Mouse (Mus musculus) heart, postnatal 10 days (tissue): ENCODE results near the gene Pkmyt1. TPM values are rescaled to one million over a fixed set of nuclear protein-coding genes. Genes with fewer than 3 reads are reported as not detected.

Source experiments
- DNase-seq, 2 experiments: peaks; one replicate each; pipeline ENCODE4 v3.0.0; 2021
- intact Hi-C: fragments of 180-260 bp; cut with DNase I; formaldehyde crosslinking; loops from one replicate; pipeline ENCODE4 v1.15.1; 2025
- total RNA-seq, 2 experiments: library from RNA; stranded (reverse); gene quantifications; 2 replicates each; pipeline ENCODE4 v1.2.3; 2021

The Pkmyt1 gene
- 1 to 10 TPM; 7.7 to 9.3 TPM for total RNA-seq

DNA sequence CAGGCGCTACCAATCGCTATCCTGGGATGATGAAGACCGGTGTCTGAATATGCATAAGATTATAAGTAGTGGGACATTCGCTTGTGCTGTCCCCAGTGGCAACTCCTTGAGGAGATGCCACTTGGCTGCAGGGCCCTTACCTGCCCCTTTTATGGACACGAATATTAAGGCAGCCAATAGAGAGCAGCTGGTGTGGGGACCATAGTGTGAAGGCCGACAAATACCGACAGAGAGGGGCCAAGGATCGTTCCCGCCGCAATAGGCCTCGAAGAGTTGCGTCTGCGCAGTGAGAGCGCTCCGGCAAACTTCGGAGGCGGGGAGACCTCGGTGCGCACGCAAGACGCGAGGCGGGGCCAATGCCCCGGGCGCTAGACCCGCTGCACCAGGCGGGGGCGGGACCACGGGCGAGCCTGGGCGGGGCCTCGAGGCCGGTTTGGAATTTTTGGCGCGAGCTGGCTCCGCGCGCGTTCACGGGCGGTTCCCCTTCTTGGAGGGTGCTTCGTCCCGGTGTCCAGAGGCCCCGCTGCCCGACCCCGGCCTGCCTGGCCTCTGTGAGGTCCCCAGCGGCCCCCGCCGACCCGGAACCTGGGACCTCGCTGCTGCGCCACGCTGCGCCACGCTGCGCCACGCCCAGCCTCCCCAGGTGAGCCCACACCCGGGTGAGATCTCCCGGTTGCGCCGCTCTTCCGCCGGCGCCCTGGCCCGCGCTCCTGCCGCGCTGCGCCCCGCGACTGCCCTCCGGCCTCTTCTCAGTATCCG lies at the start of gene Pkmyt1:
Gene Pkmyt1 (plus strand): TSS at position 338 of the 759 bp plus-strand sequence.
- intact Hi-C loops, result no loop called here
- peak; percentile 96 to 97 for DNase-seq

DNA sequence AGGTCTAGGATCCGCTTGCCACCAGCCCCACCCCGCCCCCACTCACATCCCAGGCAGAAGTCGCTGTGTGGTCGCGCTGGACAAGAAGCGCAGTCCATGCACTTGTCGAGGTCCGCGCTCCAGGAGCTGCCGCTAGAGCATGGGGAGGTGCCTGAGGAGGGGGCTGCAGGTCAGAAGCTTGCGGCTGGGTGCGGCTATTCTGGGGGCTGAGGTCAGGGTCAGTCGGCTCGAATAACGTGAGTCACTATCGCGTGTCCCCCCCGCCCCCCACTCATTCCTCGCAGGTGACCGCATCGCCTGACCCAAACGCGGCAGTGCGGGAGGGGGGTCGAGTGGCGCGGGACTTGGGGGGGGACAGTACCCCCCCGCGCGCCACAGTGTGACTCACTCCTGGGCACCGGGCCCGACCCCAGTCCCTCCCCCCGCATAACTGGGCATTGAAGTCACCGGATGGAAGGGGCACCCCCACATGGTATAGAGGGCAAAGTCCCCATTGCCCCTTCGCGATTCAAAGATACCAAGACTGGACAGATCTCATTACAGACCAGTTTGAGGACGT lies 49.6 kb upstream of the Pkmyt1 start:
- intact Hi-C loops, result loop anchor here (1.0 kb wide), 1 partner anchor 23 kb away; no protein-coding TSS in a partner anchor
- peak; percentile 77 to 78 for DNase-seq

DNA sequence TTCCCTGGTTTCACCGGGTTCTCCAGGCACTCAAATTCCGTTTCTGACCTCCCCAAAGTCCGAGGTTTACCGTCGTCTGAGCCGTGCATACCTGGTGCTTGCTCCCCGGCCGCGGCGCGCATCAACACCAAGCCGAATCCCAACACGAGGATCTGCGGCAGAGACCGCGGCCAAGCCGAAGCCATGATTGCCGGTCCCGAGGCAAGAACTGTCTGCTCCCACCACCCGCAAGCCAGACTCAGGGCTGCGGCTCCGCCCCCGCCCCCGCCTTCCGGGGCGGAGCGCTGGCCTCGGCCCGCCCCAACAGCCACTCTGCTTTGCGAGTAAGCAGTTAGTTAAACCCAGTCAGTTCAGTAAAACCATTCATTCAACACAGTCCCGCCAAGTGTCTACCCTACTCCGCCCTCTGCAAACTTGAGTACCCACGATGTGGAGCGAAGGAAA lies 48.9 kb upstream of the Pkmyt1 start, which contains the start of gene Tnfrsf12a:
Gene Tnfrsf12a (minus strand): TSS at position 233 of the 444 bp plus-strand sequence.
- peak; percentile 89 to 90 for DNase-seq
- intact Hi-C loops, result loop anchor here (1.0 kb wide), 1 partner anchor 22 kb away; no protein-coding TSS in a partner anchor

DNA sequence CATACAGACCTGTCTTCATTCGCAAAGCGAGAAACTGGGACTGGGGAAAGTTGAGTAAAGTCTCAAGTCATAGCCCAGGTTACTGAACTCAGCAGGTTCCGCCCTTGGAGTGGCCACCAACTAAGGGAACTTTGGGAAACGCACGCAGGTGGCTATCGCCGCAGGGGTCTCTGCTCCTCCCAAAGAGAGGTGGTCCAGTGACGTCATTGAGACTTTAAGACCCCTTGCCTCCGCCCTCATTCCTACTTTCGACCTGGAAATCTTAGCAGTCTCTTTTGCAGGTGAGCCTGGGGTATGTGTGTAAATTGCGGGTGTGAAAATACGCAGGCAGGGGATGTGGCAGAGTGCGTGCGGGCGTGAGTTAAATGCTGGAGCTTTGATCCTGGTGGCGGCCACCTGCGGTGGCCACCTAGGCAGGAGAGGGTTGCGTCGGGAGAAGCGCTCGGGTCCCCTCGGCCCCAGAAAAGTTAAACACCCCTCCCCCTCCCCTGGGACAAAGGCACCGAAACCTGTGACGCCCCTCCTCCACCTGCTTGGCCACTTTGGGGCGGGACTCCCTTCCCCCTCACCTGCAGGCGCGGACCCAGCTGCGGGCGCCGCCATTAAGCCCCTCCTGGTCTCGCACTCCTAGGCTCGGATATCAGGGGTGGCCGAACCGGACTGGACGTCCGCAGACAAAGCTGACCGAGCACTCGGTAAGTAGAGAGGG lies 46.9 kb upstream of the Pkmyt1 start, which contains the start of gene Cldn6:
Gene Cldn6 (plus strand): TSS at position 123 of the 709 bp plus-strand sequence.
- intact Hi-C loops, result no loop called here

DNA sequence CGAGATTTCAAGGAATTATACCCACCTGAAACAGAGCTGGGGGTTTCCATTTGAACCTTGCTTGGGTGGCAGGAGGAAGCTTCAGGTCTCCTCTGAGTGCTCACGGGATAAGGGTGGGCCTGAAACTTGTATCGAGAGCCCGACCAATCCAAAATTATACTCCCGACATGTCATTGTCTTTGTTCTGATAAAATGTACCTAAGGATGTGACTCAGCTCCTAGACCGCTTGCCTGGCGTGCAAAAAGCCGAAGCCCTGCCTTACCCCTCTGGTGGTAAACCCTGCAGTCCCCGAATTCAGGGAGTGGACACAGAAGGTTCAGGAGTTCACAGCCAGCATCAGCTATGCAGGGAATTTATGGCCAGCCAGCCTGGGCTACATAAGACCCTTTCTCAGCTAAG lies 45.8 kb upstream of the Pkmyt1 start:
- no peak for DNase-seq
- intact Hi-C loops, result no loop called here

More for the DNA sequence above, 46.9 kb upstream of the Pkmyt1 start, which contains the start of gene Cldn6:
- no peak for DNase-seq

DNA sequence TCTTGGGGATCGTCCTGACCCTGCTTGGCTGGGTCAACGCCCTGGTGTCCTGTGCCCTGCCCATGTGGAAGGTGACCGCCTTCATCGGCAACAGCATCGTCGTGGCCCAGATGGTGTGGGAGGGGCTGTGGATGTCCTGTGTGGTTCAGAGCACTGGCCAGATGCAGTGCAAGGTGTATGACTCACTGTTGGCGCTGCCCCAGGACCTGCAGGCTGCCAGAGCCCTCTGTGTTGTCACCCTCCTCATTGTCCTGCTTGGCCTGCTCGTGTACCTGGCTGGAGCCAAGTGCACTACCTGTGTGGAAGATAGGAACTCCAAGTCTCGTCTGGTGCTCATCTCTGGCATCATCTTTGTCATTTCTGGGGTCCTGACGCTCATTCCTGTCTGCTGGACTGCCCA lies 45.0 kb upstream of the Pkmyt1 start:
- DNase-seq, result no peak
- intact Hi-C loops, result no loop called here

DNA sequence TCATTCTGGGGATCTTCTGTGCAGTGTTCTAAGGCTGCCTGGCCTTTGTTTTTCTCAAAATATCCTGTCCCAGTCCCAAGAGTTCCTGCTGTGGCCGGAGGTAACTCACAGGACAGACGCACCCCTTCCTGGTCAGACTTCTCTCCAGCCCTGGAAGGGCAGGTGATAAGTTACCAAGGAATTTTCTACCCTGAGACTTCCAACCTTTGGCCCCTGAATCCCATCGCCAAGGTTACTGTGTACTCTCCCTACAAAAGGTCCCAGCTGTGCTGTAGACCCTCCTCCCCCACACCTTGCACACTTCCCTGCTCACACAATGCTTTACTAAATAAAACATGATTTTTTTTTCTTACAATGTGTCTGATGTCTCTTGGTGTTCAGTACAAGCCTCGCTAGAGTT lies 44.0 kb upstream of the Pkmyt1 start:
- no peak for DNase-seq
- intact Hi-C loops, result no loop called here

DNA sequence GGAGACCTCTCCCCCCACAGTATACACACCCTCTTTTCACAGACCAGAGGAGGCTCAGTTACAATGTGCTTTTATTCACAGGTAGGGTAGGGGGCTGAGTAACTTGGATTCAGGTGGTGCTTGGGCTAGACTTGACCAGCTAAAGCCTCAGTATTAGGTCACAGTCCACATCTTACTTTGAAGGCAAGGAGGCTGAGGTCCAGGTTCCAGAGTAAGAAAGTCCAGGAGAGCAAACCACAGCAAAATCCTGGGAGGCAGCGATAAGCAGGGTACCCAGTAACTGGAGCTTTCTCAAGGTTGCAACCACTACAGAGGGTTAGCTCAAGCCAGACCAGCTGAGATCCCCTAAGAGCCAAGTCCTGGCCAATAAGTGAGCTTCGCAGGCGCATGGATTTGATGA lies 43.6 kb upstream of the Pkmyt1 start:
- DNase-seq, result no peak
- intact Hi-C loops, result no loop called here

DNA sequence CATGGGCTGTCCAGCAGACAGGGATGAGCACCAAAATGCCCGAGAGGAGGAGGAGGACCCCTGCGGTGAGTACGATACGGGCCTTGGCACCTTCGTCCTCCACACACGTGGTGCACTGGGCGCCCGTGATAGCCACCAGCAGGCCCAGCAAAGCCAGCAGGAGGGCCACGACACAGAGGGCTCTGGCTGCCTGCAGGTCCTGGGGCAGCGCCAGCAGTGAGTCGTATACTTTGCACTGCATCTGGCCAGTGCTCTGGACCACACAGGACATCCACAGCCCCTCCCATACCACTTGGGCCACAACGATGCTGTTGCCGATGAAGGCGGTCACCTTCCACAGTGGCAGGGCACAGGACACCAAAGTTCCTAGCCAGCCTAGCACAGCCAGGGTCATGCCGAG lies 42.9 kb upstream of the Pkmyt1 start:
- DNase-seq, result no peak

DNA sequence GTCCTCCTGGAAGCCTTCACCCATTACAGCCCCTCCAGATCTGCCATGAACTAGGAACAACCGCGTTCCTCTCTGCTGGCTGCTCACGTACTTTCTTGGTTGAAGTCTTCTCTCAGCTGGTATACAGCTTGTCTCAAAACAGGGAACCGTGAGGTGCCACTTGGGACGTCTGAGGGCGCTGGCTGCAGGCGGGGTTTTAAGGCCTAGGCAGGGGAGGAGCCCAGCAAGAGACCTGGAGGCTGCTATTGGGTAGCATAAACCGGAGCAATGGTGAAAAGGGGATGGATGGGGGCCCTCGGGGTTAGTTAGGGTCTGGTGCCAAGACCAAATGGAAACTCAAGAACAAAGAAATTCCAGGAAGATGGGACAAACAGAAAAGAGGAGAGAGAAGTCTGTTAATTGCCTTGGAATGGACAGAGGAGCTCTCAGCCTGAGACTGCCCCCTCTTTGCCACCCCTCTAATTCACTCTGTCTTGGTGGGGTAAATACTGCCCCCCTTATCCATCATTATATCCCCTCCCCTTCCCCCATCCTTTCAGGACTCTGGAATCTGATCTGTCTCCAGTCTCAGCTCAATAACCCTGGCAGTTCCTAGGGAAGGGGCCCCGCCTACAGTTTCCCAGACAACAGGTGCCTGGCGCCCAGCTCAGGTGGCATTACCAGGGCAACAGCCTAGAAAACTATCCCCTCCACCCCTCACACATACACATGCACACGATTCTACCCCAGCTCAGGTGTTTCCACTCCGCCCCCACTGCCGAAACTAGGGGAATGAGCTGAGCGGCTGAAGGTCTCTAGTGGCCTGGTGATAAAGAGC lies 42.1 kb upstream of the Pkmyt1 start, which contains the start of gene Cldn9:
Gene Cldn9 (minus strand): TSS at position 171 of the 817 bp plus-strand sequence.
- DNase-seq, result no peak
- intact Hi-C loops, result no loop called here

More for the DNA sequence above, 42.9 kb upstream of the Pkmyt1 start:
- intact Hi-C loops, result no loop called here

DNA sequence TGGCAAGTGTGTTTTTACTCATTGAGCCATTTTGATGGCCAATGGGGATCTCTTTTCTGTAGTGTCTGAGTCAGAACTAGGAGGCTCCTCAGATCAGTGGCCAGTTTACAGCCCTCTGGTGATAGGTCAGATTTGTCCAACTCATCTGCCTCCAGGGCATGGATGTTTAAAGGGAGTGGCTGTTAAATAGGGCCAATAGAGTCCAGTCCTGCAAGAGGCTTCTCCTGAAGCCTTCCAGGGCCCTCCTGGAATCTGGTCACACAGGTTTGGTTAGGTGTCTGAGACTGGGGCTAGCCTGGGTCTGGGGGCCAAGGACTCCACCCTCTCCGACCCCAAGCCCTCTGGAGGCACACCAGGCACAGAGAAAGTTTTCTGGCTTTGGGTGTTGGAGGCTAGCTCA lies 31.6 kb upstream of the Pkmyt1 start:
- no peak for DNase-seq
- intact Hi-C loops, result no loop called here

DNA sequence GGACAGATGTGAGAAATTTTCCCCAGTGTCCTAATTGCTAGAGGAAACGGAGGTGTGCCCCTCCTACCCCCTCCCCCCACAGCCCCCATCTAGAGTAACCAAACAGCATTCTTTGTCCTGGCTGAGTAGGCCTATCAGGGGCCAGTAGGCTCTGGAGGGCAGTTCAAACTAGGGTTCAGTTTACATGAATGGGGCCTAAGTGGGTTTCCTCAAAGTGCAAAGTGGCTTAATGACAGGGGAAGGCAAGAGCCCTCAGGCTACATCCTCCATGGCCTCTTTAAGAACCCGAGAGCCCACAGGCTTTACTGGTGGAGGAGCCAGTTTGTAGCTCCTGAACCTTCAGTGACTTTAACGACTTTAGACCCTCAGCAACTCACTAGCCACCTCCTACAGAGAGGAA lies 30.3 kb upstream of the Pkmyt1 start:
- DNase-seq, result no peak
- intact Hi-C loops, result no loop called here

DNA sequence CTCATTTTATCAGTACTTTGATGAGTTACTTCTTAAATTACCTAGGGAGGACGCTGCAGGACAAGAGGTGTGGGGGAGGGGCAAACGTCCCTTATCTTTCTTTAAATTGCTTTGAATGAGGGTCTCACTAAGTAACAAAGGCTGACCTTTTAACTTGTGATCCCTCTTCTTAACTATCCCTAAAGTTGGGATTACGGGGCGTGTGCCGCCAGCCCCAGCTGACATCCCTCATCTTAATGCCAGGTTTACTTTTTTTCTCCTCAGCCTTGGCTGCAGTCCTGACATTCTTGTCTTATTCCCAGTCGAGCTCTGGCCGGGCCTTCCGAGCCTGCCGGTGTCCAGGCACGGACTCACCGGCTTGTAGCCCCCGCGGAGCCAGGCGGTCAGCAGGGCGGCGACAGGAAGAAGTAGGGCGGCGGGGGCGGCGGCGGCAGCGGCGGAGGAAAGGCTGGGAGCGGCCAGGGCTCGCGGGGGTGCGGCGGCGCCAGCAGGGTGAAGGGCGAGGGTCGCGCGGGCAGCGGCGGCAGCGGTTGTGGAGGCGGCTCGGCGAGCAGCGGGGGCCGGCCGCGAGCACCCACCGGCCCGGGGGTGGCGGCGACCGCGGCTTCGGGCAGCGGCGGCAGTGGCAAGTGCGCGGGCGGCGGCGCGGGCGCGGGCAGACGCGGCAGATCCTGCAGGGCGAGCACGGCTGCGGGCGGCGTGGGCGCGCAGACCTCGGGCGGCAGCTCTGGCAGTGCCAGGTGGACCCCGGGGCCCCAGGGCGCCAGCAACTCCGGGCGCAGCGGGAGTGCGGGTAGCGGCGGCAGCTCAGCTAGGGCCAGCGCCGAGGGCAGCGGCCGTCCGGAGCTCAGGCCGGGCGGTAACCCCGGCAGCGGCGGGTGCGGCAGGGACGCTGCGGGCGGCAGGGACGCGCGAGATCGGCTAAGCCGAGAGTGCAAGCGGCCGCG lies 26.7 kb upstream of the Pkmyt1 start:
- intact Hi-C loops, result loop anchor here (1.0 kb wide), 1 partner anchor 22 kb away; the partner anchor contains the start of gene Tnfrsf12a
- peak; percentile 65 to 67 for DNase-seq

DNA sequence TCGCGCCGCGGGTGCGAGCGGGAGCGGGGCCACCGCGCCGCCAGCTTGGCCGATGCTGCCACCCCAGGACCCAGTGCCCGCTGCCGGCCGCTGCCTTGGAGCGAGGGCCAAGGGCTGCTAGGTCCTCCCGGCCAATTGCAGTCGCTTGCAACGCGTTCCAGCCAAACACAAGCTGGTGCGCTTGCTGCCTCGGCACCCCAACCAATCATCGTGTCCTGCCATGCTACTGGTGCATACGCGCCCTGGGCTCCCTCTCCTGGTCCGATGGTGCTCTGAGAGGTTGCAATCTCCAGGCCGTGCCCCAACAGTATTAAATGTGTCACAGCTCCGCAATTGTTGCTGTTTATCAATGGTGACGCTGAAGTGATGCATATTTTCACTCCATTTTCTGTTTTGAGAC lies 26.1 kb upstream of the Pkmyt1 start:
- DNase-seq, result peak; percentile 92 to 94
- intact Hi-C loops, result no loop called here

DNA sequence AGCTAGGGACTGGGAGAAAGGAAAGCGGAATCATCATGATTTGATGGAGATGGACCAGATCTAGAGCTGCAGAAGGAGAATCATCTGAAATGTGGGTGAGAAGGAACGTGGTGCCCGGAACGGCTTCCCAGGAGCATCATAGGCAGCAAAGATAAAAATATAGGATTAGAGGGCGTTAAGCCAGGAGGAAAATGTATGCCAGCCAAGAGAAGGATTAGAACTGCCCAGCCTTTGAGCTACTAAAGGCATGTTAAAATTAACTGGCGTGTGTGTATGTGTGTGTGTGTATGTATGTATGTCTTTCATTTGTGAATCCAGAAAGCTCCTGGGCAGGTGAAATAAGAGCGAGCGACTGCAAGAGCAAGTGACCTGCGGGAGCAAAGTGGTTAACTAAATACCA lies 22.8 kb upstream of the Pkmyt1 start:
- DNase-seq, result no peak
- intact Hi-C loops, result no loop called here

DNA sequence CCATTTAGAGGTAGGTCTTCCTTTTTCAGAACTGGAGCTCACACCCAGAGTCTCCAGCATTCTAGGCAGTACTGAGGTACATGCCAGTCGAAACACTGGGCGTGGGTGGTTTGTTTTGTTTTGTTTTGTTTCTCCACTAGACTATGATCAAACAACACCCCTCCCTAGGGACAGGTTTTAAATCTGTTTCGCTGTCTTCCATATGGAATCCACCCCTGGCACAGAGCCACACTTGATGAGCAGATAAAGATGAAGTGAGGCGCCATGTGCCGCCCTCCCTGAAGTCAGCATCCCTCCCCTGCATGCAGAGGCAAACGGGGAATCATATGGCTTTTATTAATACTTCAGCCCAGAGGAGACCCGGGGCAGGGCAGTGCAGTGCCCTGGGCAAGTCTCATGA lies 21.4 kb upstream of the Pkmyt1 start:
- intact Hi-C loops, result loop anchor here (5.0 kb wide), 1 partner anchor 42 kb away; the partner anchor contains the start of gene Bicdl2
- no peak for DNase-seq

DNA sequence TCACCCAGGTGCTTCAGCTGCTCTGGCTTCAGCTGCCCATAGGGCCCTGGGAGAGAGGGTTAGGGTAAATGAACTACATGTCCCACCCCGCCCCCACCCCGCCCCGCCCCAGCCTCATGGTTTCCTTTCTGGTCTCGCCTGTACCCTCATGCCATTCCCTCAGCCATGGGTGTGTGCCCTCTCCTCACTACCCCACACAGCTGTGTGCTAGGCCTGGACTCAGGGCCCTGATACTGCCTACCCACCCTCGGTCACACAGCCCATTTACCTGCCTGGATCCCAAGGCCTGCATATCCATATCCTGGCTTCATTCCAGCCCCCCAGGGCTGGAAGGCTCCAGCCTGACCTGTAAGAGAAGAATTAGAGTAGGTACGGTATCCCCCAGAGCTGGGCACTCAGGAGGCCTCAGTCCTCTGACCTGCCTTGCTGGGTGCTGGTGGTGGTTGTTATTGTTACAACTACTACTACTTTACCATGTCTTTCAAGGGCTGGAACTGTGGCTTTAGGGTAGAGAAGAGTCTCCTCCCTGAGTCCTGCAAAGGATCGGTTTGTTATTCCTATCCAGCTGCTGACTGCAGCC lies 20.5 kb upstream of the Pkmyt1 start:
- intact Hi-C loops, result loop anchor here (2.0 to 5.0 kb wide), 2 partner anchors 43 to 135 kb away; partner anchors contain the start of gene Bicdl2
- no peak for DNase-seq

DNA sequence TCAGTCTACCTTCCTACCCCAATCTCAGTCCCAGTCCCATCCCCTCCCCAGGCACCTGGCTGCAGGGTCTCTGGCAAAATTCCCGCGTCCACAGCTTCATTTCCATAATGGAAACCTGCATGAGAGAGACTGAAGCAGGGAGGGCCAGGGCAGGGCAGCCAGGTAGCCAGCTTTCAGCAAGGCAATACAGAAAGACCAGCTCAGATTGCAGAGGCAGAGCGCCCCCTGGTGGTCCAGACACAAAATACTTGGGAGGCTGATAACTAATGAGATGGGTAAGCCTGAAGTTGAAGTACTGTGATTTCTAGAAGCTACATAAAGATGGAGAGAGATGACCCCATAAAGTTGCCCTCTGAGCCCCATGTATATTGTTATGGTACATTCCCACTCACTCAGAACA lies 19.9 kb upstream of the Pkmyt1 start:
- intact Hi-C loops, result loop anchor here (2.0 to 5.0 kb wide), 2 partner anchors 44 to 135 kb away; partner anchors contain the start of gene Bicdl2
- peak; percentile 75 to 83 for DNase-seq

DNA sequence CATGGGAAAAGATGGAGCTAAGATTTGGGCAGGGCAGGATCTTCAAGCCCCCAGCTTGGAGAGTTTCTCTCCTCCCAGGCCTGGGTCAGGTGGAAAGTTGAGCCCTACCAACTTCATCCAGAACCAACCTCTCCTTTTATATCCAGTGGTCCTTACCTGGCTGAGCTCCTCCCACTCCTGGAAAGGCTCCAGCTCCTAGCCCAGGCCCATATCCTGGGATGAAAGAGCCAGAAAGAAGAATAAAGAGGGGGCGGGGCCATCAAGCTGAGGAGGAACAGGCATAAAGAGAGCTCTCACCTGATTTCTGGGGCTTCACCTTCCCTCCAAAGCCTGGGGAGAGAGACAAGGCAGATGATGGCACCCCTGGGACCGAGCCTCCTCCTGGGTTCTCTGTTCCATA lies 9.1 kb upstream of the Pkmyt1 start:
- intact Hi-C loops, result no loop called here
- DNase-seq, result no peak
